Mouse (Mus musculus) limb, embryonic 15.5 days (tissue): ENCODE data around the gene Mafg. TPM values are rescaled to one million over a fixed set of nuclear protein-coding genes. Genes with fewer than 3 reads are reported as not detected.

Experiments used
- ATAC-seq: fragments of 200-750 bp; cut with Nextera tagmentation; 2 replicates; pipeline ENCODE4 v1.8.0; 2017; ENCODE audit warnings: low read depth, moderate TSS enrichment; ENCODE audit not compliant: insufficient number of reproducible peaks, low FRiP score, low TSS enrichment
- H3K27ac ChIP-seq: fragments of 300-500 bp; sonication (generic); 2 replicates; pipeline ENCODE4 v1.5.1; 2015; ENCODE audit warnings: moderate library complexity, mild to moderate bottlenecking, inconsistent platforms
- H3K27me3 ChIP-seq: fragments of 300-500 bp; sonication (generic); 2 replicates; pipeline ENCODE4 v1.6.1; 2015; ENCODE audit warnings: inconsistent platforms
- H3K36me3 ChIP-seq: fragments of 300-500 bp; sonication (generic); 2 replicates; pipeline ENCODE4 v1.6.1; 2015; ENCODE audit warnings: inconsistent platforms
- H3K4me1 ChIP-seq: fragments of 300-500 bp; sonication (generic); 2 replicates; pipeline ENCODE4 v1.6.1; 2015; ENCODE audit warnings: inconsistent platforms
- H3K4me2 ChIP-seq: fragments of 300-500 bp; sonication (generic); 2 replicates; pipeline ENCODE4 v1.6.1; 2015; ENCODE audit warnings: mild to moderate bottlenecking, inconsistent platforms
- H3K4me3 ChIP-seq: fragments of 300-500 bp; sonication (generic); 2 replicates; pipeline ENCODE4 v1.5.1; 2015; ENCODE audit warnings: mild to moderate bottlenecking, inconsistent platforms
- H3K9ac ChIP-seq: fragments of 300-500 bp; sonication (generic); 2 replicates; pipeline ENCODE4 v1.6.1; 2015; ENCODE audit warnings: inconsistent platforms
- H3K9me3 ChIP-seq: fragments of 300-500 bp; sonication (generic); 2 replicates; pipeline ENCODE4 v1.6.1; 2016; ENCODE audit warnings: inconsistent platforms
- WGBS: fragments of 180-500 bp; shearing (Covaris S2); methylation state at CpG from one replicate; pipeline ENCODE4 v1.1.7; 2015; 5-methylcytosine and 5-hydroxymethylcytosine counted together
- microRNA-seq: library from miRNA; unstranded; fragments of <30 nt; microRNA quantifications from one replicate; pipeline ENCODE4, GENCODE M21; 2016
- polyA plus RNA-seq: library from polyadenylated mRNA; unstranded; fragments of >200 nt; fragmentation: Nextera tagmentation; extraction: Ambion mirVana; gene quantifications from 2 replicates; pipeline ENCODE4 v1.2.1, GENCODE M21; 2015

Gene Mafg
- polyA plus RNA-seq, 1 experiment from 2014 or later = 32.9 TPM

GRCm38 (mm10) chr11:120579316-120580107, 53.9 kb downstream of the Mafg start:
- WGBS = 60% methylated on average over 15 of the region's 15 CpGs
- no peaks in the 10 kb centered on the region for H3K9me3 ChIP-seq
- H3K36me3 ChIP-seq = peaks cover 39% of the 10 kb centered on the region
- no peaks in the 10 kb centered on the region for H3K27me3 ChIP-seq
- peak overlapping the region; percentile 70 for H3K4me2 ChIP-seq
- H3K4me3 ChIP-seq = peak overlapping the region; percentile 83
- H3K27ac ChIP-seq = peak overlapping the region; percentile 95
- no peak for ATAC-seq
- H3K4me1 ChIP-seq = peaks cover 36% of the 10 kb centered on the region
- H3K9ac ChIP-seq = no peak overlapping the region; the same call in 1 of the 2 replicates

- 78% methylated on average over 11 of the region's 11 CpGs for WGBS
- no peaks in the 10 kb centered on the region for H3K9me3 ChIP-seq
- H3K27me3 ChIP-seq = no peaks in the 10 kb centered on the region
- ATAC-seq = no peak
- H3K27ac ChIP-seq = 0 out of 2 replicates have a peak overlapping the region, but pooled peaks have one; percentile 27
- H3K4me1 ChIP-seq = peaks cover 40% of the 10 kb centered on the region
- H3K4me3 ChIP-seq = no peak overlapping the region
- H3K4me2 ChIP-seq = 0 out of 2 replicates have a peak overlapping the region, but pooled peaks have one; percentile 70
- H3K9ac ChIP-seq = no peak overlapping the region
- peaks cover 34% of the 10 kb centered on the region for H3K36me3 ChIP-seq
Observed at GRCm38 (mm10) chr11:120578694-120579243, 54.6 kb downstream of the Mafg start.

- no peak overlapping the region for H3K9ac ChIP-seq
- H3K9me3 ChIP-seq = no peaks in the 10 kb centered on the region
- ATAC-seq = no peak
- peaks cover 33% of the 10 kb centered on the region for H3K36me3 ChIP-seq
- WGBS = 78% methylated on average over 10 of the region's 10 CpGs
- no peak overlapping the region for H3K4me2 ChIP-seq
- H3K27me3 ChIP-seq = no peaks in the 10 kb centered on the region
- peak overlapping the region; percentile 27; the same call in 1 of the 2 replicates for H3K27ac ChIP-seq
- H3K4me1 ChIP-seq = peaks cover 40% of the 10 kb centered on the region
- no peak overlapping the region for H3K4me3 ChIP-seq
Observed at GRCm38 (mm10) chr11:120578024-120578693, 55.2 kb downstream of the Mafg start.

GRCm38 (mm10) chr11:120577211-120578023, 56.0 kb downstream of the Mafg start:
- WGBS = 84% methylated on average over 7 of the region's 7 CpGs
- Histone ChIP-seq H3K9me3 (no peaks in the 10 kb centered on the region), H3K4me3 (no peak overlapping the region), H3K4me2 (no peak overlapping the region), H3K36me3 (peaks cover 33% of the 10 kb centered on the region), H3K27me3 (no peaks in the 10 kb centered on the region), H3K27ac (peak overlapping the region; percentile 27; the same call in 1 of the 2 replicates), H3K4me1 (peaks cover 40% of the 10 kb centered on the region), H3K9ac (no peak overlapping the region)
- ATAC-seq = no peak

- Histone ChIP-seq H3K9ac (no peak overlapping the region), H3K27me3 (no peaks in the 10 kb centered on the region), H3K27ac (no peak overlapping the region), H3K4me1 (peaks cover 37% of the 10 kb centered on the region), H3K4me2 (no peak overlapping the region), H3K4me3 (no peak overlapping the region), H3K36me3 (peaks cover 33% of the 10 kb centered on the region), H3K9me3 (no peaks in the 10 kb centered on the region)
- WGBS = 91% methylated on average over 3 of the region's 3 CpGs
- no peak for ATAC-seq
Observed at GRCm38 (mm10) chr11:120576365-120576981, 56.9 kb downstream of the Mafg start.

GRCm38 (mm10) chr11:120575940-120576339, 57.5 kb downstream of the Mafg start:
- Histone ChIP-seq H3K4me1 (peaks cover 42% of the 10 kb centered on the region), H3K4me3 (no peak overlapping the region), H3K9ac (no peak overlapping the region), H3K27ac (no peak overlapping the region), H3K4me2 (no peak overlapping the region), H3K27me3 (no peaks in the 10 kb centered on the region), H3K9me3 (no peaks in the 10 kb centered on the region), H3K36me3 (peaks cover 38% of the 10 kb centered on the region)
- ATAC-seq = no peak

Small RNA genes lying within 50 kb of the gene (microRNA-seq; reads per million reads assigned to microRNA genes)
- not detected for gene Mir6936

Other genes starting within 250 kb of the Mafg start
- 28.8 and 30.8 TPM in 2 replicates for gene Nploc4, start 195.9 kb downstream of the Mafg start, polyA plus RNA-seq
- 0.28 and 0.43 TPM in 2 replicates for gene Tspan10, start 191.0 kb downstream of the Mafg start, polyA plus RNA-seq
- gene Pde6g, start 180.1 kb downstream of the Mafg start, polyA plus RNA-seq = 0.17 and 0.52 TPM in 2 replicates
- 13.1 and 14.4 TPM in 2 replicates for gene Oxld1, start 175.5 kb downstream of the Mafg start, polyA plus RNA-seq
- 32.4 and 34.1 TPM in 2 replicates for gene Ccdc137, start 175.5 kb downstream of the Mafg start, polyA plus RNA-seq
- gene Arl16, start 166.0 kb downstream of the Mafg start, polyA plus RNA-seq = 50.5 and 53.8 TPM in 2 replicates
- gene Mrpl12, start 149.0 kb downstream of the Mafg start, polyA plus RNA-seq = 113 and 121 TPM in 2 replicates
- 36.7 and 36.9 TPM in 2 replicates for gene Slc25a10, start 141.8 kb downstream of the Mafg start, polyA plus RNA-seq
- 3.5 and 4.4 TPM in 2 replicates for gene Gcgr, start 102.9 kb downstream of the Mafg start, polyA plus RNA-seq
- 237 and 239 TPM in 2 replicates for gene Mcrip1, start 83.9 kb downstream of the Mafg start, polyA plus RNA-seq
- gene Ppp1r27, start 82.5 kb downstream of the Mafg start, polyA plus RNA-seq = 3.2 and 11.9 TPM in 2 replicates
- 1,021 and 1,099 TPM in 2 replicates for gene P4hb, start 60.3 kb downstream of the Mafg start, polyA plus RNA-seq
- gene Arhgdia, start 52.0 kb downstream of the Mafg start, polyA plus RNA-seq = 581 and 641 TPM in 2 replicates
- 342 and 405 TPM in 2 replicates for gene Alyref, start 35.2 kb downstream of the Mafg start, polyA plus RNA-seq
- 212 and 215 TPM in 2 replicates for gene Anapc11, start 35.2 kb downstream of the Mafg start, polyA plus RNA-seq
- gene Npb, start 25.1 kb downstream of the Mafg start, polyA plus RNA-seq = 2.2 and 2.9 TPM in 2 replicates
- 130 and 136 TPM in 2 replicates for gene Pcyt2, start 15.7 kb downstream of the Mafg start, polyA plus RNA-seq
- gene Sirt7, start 8.4 kb downstream of the Mafg start, polyA plus RNA-seq = 32.9 and 33.4 TPM in 2 replicates
- gene Pycr1, start 10.2 kb upstream of the Mafg start, polyA plus RNA-seq = 61.6 and 72.1 TPM in 2 replicates
- gene Myadml2, start 14.6 kb upstream of the Mafg start, polyA plus RNA-seq = 0.61 and 4.0 TPM in 2 replicates
- 4.8 and 5.4 TPM in 2 replicates for gene Notum, start 27.6 kb upstream of the Mafg start, polyA plus RNA-seq
- 107 TPM in 2 replicates for gene Aspscr1, start 39.4 kb upstream of the Mafg start, polyA plus RNA-seq
- 156 and 166 TPM in 2 replicates for gene Cenpx, start 80.1 kb upstream of the Mafg start, polyA plus RNA-seq
- gene Lrrc45, start 80.3 kb upstream of the Mafg start, polyA plus RNA-seq = 63.7 and 65.9 TPM in 2 replicates
- gene Rac3, start 87.9 kb upstream of the Mafg start, polyA plus RNA-seq = 44.4 and 56.4 TPM in 2 replicates
- 18.2 and 20.2 TPM in 2 replicates for gene Dcxr, start 93.7 kb upstream of the Mafg start, polyA plus RNA-seq
- 12.6 and 16.7 TPM in 2 replicates for gene Cbr2, start 98.5 kb upstream of the Mafg start, polyA plus RNA-seq
- gene Hmga1b, start 129.2 kb upstream of the Mafg start, polyA plus RNA-seq = 2.3 and 3.5 TPM in 2 replicates
- 50.7 TPM in 2 replicates for gene Rfng, start 150.6 kb upstream of the Mafg start, polyA plus RNA-seq
- gene Gps1, start 150.7 kb upstream of the Mafg start, polyA plus RNA-seq = 205 and 207 TPM in 2 replicates
- 59.0 and 61.9 TPM in 2 replicates for gene Dus1l, start 162.8 kb upstream of the Mafg start, polyA plus RNA-seq
- gene Fasn, start 190.9 kb upstream of the Mafg start, polyA plus RNA-seq = 41.8 and 45.5 TPM in 2 replicates